Mouse (Mus musculus): ENCODE results near the gene Timp2.

DNA sequence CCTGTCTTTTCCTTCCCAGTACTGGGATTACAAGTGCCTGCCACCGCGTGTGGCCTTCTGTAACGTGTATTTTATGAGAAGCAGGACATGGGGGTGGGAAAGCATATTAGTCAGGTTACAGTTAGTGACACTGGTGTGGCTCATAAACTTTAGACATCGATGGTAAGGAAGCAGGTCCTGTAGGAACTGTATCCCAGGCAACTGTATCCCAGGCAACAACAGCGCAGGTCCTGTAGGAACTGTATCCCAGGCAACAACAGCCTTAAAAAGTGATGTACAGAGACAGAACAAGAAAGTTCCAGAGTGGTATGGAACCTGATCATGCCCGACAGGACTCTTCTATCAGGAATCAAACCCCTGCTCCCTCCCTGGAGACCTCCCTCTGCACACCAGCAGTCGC lies 34.0 kb downstream of the Timp2 start:
- no peak for TF ChIP-seq CTCF (IDR thresholded peaks at IDR 0.05; ENCODE audit: control insufficient read depth, insufficient read depth, low read length)
- TF ChIP-seq POLR2A (IDR thresholded peaks at IDR 0.05; ENCODE audit: borderline replicate concordance, control insufficient read depth, low read depth, low read length): no peak
